Mouse (Mus musculus) C2C12 (cell line): ENCODE measurements around the gene Alkbh3.

Source experiments
- CEBPB ChIP-seq: IDR thresholded peaks from one replicate; pipeline ENCODE4 v1.6.1; 2011; ENCODE audit warnings: low read depth, mild to moderate bottlenecking, control low read depth, moderate library complexity
- CTCF ChIP-seq: IDR thresholded peaks from one replicate; pipeline ENCODE4 v1.5.1; 2011; ENCODE audit not compliant: control insufficient read depth, insufficient read depth, insufficient read length
- FOSL1 ChIP-seq: IDR thresholded peaks from one replicate; pipeline ENCODE4 v1.8.0; 2011; ENCODE audit warnings: mild to moderate bottlenecking, low read length; ENCODE audit not compliant: poor library complexity, insufficient read depth, severe bottlenecking
- MAX ChIP-seq: IDR thresholded peaks from one replicate; pipeline ENCODE4 v1.6.1; 2011; ENCODE audit warnings: mild to moderate bottlenecking, control low read depth

- TF ChIP-seq FOSL1: no peak
- no peak for TF ChIP-seq CTCF
- no peak for TF ChIP-seq CEBPB
- TF ChIP-seq MAX: no peak
Measured at GRCm38 (mm10) chr2:93957785-93958175, 52.8 kb downstream of the Alkbh3 start.
